Mouse (Mus musculus): ENCODE results near the gene Prkce.

DNA sequence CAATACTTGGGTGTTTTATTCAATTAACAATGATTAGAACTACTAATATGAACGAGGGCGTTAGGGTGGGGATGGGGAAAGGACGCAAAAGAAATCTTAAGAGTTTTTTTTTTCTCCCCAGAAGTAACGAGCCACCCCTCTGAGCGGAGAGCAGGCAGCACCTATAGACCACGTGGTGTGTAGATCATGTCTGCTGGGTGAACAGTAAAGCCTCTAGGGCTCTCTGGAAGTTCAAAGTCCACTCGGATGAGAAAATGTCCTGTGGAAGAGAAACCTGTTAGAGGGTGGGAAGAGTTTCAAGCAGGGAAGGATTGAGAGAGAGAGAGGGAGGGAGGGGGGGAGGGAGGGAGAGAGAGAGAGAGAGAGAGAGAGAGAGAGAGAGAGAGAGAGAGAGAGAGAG is 298.8 kb downstream of the Prkce start:
- TF ChIP-seq MAFK (IDR thresholded peaks at IDR 0.05; ENCODE audit: insufficient read depth, low read depth, low read length) (no peak), ZNF384 (IDR thresholded peaks at IDR 0.05; ENCODE audit: low read depth, low read length) (no peak), HCFC1 (IDR thresholded peaks at IDR 0.05; ENCODE audit: borderline replicate concordance, insufficient read depth, low read length) (no peak), CHD2 (IDR thresholded peaks at IDR 0.05; ENCODE audit: low read depth, low read length) (no peak)
